Comparison of ENCODE assay signal across 21 mouse cellular contexts in genomic region chr8:77762967-77763366, GRCm38 (mm10). TPM values are rescaled to one million over a fixed set of nuclear protein-coding genes. Genes with fewer than 3 reads are reported as not detected.
DNase-seq lines count a peak whose midpoint lies in the region; ATAC-seq lines count a peak whose summit lies in the region.
"Had no signal": no experiment of that assay in that cellular context is flagged by ENCODE, and none has a peak within 500 bp of the region (broad histone marks: within the 10 kb centered on the region; RNA-seq: fewer than 3 reads in every experiment).

No protein-coding gene starts in this region.

- H3K4me3 ChIP-seq in heart, embryonic 11.5 days (ENCODE audit: low read depth, low read length), result no peak overlapping the region
- H3K4me3 ChIP-seq: gastrocnemius, adult 2 months; heart, embryonic 13.5 days; hindbrain, embryonic 12.5 days; hindbrain, embryonic 15.5 days had no signal

- H3K27me3 ChIP-seq in heart, embryonic 11.5 days (ENCODE audit: control insufficient read depth, insufficient read depth, low read length), result no peaks in the 10 kb centered on the region
- H3K27me3 ChIP-seq: heart, embryonic 13.5 days; hindbrain, embryonic 12.5 days; hindbrain, embryonic 15.5 days had no signal

- no peak overlapping the region for H3K9ac ChIP-seq in heart, embryonic 11.5 days (ENCODE audit: low read depth, low read length)
- H3K9ac ChIP-seq: forebrain, postnatal 0 days; heart, embryonic 13.5 days; hindbrain, embryonic 12.5 days; hindbrain, embryonic 15.5 days had no signal

- no peak overlapping the region for H3K4me2 ChIP-seq in heart, embryonic 11.5 days
- H3K4me2 ChIP-seq: heart, embryonic 13.5 days; hindbrain, embryonic 12.5 days; hindbrain, embryonic 15.5 days had no signal

- H3K4me1 ChIP-seq in heart, embryonic 11.5 days (ENCODE audit: control insufficient read depth, insufficient read depth, low read length), result no peaks in the 10 kb centered on the region
- H3K4me1 ChIP-seq: hindbrain, embryonic 12.5 days; hindbrain, embryonic 15.5 days had no signal

- peak; percentile 39 for DNase-seq in heart, adult 11 months
- DNase-seq in 3134 (ENCODE audit: extremely low read depth, insufficient read length, low spot score), result peak; percentile 37
- DNase-seq in NIH3T3 (ENCODE audit: low read depth), result peak; percentile 81
- peak; percentile 89 for DNase-seq in fat pad, adult 2 months (ENCODE audit: extremely low read depth, low read depth, low spot score)
- DNase-seq in yolk sac, embryonic 10.5 days (ENCODE audit: low spot score), result no peak
- DNase-seq in adrenal gland, postnatal 14 days, result no peak
- DNase-seq in left cerebral cortex, postnatal 10 days (ENCODE audit: extremely low spot score in 1 of 2, low spot score in 2 of 2), result no peak
- DNase-seq: adrenal gland, adult 8-10 months; adrenal gland, postnatal 36 days; cerebellum, adult 18-20 months; cerebellum, adult 9-10 months; cerebellum, postnatal 14 days; forebrain, postnatal 0 days; gastrocnemius, adult 2 months; gastrocnemius, postnatal 14 days; heart, adult 18-20 months had no signal

- intact Hi-C loops in left cerebral cortex, postnatal 10 days (cut with DNase I), result no loop called here

- 72% methylated on average over 3 of the region's 3 CpGs for WGBS in heart, embryonic 11.5 days (ENCODE audit: insufficient replicate concordance)

- no peak for ATAC-seq in heart, embryonic 11.5 days (replicated peaks; ENCODE audit: insufficient number of reproducible peaks, low FRiP score, low TSS enrichment)
- ATAC-seq: forebrain, embryonic 14.5 days; forebrain, postnatal 0 days had no signal

- H3K9me3 ChIP-seq in heart, embryonic 11.5 days (replicated peaks; ENCODE audit: control insufficient read depth, low read length), result no peaks in the 10 kb centered on the region; the same call in 1 of the 2 replicates
- H3K9me3 ChIP-seq: hindbrain, embryonic 12.5 days; hindbrain, embryonic 15.5 days had no signal

- no peak overlapping the region for H3K27ac ChIP-seq in heart, embryonic 11.5 days (ENCODE audit: low read depth, low read length)
- H3K27ac ChIP-seq: gastrocnemius, adult 2 months; heart, embryonic 13.5 days; hindbrain, embryonic 12.5 days; hindbrain, embryonic 15.5 days had no signal

- no peaks in the 10 kb centered on the region for H3K36me3 ChIP-seq in heart, embryonic 11.5 days (ENCODE audit: control insufficient read depth, insufficient read depth, low read length)
- H3K36me3 ChIP-seq: heart, embryonic 13.5 days; hindbrain, embryonic 12.5 days; hindbrain, embryonic 15.5 days had no signal

RNA-seq across cellular contexts. Expression of gene Ednra, which starts 38.7 kb away (rescaled TPM):
- 47.6 and 48.5 TPM in 2 replicates for polyA plus RNA-seq in heart, embryonic 11.5 days (2014; fragmentation: Nextera tagmentation; extraction: Ambion mirVana)
- 25.9 and 27.8 TPM in 2 replicates for total RNA-seq in adrenal gland, postnatal 14 days (2021)
- total RNA-seq in left cerebral cortex, postnatal 10 days (2021), result 1 to 10 TPM; 5.3 TPM

Comparison
In these comparisons a context has a peak if more than half of its experiments do, and no peak if none do; other contexts are left out.
1. DNase-seq: peak in heart, adult 11 months (single experiment), 3134 (single experiment), NIH3T3 (single experiment) and fat pad, adult 2 months (single experiment); none in yolk sac, embryonic 10.5 days (single experiment), adrenal gland, postnatal 14 days (single experiment) and left cerebral cortex, postnatal 10 days (0 of 2).